Mouse (Mus musculus) adrenal gland, adult 2 months (tissue): Measurements from ENCODE around the gene Sumf1. TPM values are rescaled to one million over a fixed set of nuclear protein-coding genes. Genes with fewer than 3 reads are reported as not detected.

Experiments
- DNase-seq: peaks from one replicate; pipeline ENCODE4 v3.0.0; 2021
- polyA plus RNA-seq: library from polyadenylated mRNA; depleted of rRNA; stranded (reverse); fragments of >200 nt; gene quantifications from 2 replicates; pipeline ENCODE4 v1.2.3, GENCODE M21; 2012; rRNA removed
- total RNA-seq, 2 experiments: library from RNA; stranded (reverse); gene quantifications; 2 replicates each; pipeline ENCODE4 v1.2.3; 2021

Gene Sumf1
- total and polyA plus RNA-seq, 3 experiments, result 37.8 to 87.0 (median 44.8) TPM

DNA sequence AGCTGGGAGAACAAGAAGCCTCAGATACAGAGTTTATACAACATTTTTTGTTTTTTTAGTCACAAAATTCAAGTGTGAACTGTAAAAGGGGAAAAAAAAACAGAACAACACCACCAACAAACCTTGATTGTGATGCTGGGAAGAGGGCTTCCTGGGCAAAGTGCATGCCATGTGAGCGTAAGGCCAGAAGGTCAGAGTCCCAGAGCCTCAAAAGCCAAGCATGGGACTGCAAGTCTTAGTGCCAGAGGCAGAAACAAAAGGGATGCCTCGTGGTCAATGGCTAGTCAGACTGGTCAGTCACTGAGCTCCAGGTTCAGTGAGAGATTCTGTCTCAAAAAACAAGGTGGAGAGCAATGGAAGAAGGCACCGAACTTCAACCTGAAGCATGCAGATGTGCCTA is 92.7 kb downstream of the Sumf1 start:
- no peak for DNase-seq

DNA sequence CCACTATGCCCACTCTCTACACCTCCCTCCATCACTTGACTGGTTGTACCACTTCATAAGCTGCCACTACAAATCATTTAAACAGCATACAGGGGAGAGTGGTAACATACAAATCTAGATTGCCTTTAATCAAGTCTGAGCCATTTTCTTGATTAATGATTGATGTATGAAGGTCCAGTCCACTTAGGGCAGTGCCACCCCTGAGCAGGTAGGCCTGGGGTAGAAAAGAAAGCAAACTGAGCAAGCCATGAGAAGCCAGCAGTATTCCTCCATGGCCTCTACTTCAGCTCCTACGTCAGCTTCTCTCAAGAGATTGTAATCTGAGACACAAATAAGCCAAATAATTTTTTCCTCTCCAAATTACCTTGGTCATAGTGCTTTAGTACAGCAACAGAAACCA is 94.1 kb downstream of the Sumf1 start:
- no peak for DNase-seq

DNA sequence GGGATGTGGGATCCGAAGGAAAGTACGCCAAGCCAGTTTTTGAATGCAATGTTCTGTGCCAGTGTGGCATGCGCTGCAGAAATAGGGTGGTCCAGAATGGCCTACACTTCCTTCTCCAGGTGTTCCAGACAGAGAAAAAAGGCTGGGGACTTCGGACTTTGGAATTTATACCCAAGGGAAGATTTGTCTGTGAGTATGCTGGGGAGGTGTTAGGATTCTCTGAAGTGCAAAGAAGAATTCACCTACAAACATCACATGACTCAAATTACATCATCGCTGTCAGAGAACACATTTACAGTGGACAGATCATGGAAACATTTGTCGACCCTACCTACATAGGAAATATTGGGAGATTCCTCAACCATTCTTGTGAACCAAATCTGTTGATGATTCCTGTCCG is 109.5 kb downstream of the Sumf1 start:
- DNase-seq, result no peak

DNA sequence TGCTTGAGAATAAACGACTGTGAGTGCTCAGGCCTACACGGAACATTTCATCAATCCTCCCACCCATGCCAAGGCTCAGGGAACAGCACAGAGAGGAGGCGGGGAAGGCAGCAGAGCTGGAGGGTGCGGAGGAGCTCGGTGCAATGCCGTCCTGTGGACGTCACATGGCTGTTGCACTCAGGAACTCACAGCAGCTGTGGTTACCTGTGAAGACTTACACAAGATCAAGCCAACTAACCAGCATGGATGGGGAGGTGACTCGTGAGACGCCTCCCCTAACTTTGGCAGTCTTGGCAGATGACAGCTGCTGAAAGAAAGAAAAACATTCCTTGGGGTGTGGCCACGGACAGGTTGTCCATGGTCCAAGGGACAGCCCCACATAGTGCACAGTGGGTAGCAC is 110.8 kb downstream of the Sumf1 start:
- DNase-seq, result no peak

DNA sequence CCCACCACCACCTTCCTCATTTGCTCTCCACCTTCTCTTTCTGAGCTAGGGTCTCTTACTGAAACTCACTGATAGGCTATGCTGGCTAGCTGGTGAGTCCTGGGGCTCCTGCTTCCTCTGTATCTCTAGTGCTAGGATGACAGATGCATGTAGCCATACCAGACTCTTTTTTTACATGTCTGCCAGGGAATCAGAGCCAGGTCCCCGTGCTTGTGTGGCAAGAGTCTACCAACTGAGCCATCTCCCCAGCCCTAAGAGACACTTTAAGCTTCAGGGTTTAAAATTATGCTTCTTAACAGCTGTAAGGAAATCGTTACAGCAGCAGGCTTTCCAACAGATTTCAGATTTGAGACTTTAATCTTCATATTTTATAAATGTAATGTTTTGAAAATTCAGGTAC is 111.5 kb downstream of the Sumf1 start:
- DNase-seq, result no peak

DNA sequence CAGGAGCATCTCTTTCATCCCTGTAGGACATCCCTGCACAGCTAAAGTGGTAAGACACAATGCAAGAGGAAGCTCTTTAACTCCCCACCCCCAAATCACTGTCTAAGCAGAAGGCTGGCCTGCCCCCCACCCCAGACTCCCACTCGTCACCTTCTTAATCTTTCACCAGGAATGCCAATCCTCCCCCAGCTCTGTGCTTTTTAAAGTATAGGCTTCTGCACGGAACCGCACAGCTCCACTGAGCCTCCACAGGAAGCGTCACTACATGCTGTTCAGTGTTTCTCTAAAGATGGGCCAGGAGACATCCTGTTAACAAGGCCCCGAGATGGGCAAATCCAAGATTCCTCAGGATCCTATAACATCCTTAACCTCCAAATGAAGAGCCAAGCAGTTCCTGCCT is 112.3 kb downstream of the Sumf1 start:
- DNase-seq, result no peak

DNA sequence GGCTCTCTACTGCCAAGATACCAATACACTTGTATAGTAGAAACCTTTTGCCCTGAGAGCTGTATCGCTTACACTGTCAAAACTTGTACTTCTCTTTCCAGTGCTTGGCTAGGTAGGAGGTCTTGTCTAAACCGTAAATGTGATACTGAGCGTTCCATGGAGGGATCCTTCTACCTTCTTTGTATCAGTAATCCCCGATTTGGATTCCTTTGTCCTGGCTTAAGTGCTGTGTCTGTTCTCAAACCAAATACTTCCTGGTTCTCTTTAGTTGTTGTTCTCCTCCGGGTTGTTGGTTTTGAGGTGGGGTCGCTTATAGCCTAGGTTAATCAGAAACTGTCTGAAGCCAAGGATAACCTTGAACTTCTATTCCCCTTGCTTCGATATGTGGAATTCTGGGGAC is 114.4 kb downstream of the Sumf1 start:
- DNase-seq, result no peak

DNA sequence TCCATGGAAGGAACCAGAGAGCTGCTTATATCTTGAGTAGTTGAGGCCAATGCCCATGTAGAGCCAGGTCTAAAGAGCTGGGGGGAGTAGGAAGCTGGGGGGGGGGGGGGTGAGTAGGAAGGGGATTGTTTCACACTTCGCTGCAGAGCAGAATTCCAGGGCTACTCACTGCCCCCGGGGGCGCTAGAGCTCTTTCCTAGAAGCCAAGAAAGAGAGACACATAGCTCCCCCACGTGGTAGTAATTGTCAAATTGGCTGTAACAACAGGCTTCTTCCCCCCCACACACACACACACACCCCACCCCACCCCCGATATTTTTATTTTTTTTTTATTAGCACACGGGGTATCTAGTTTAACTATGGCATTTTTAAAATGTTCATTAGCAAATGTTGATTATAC is 119.8 kb downstream of the Sumf1 start:
- peak; percentile 75 for DNase-seq

DNA sequence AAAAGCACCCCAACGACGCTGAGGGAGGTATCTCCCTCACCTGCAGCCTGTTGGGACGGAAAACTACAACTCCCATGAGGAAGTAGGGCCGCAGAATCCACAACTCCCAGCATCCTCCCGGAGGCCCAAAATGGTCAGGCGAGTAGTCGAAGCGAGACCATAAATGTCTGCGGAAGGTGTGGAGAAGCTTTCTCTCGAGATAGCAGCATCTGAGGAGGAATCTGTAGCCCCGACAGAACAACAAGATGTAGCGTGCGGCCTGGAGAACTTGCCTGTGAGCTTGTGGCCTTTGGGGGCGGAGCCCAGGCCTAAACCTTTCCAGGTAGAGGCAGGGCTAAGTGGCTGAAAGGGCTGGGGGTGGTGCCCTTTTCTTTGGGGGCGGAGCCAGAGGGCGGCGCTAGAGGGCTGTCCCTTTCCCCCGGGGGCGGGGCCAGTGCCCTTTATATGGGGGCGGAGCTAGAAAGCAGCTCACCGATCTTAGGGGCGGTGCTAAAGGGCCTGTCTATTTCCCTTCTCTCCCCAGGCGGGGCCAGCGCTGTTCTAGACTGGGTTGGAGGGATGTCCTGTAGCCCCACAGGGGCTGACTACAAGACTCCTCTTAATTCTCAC is 120.4 kb downstream of the Sumf1 start, which contains the start of gene Setmar:
Gene Setmar (plus strand): TSS at position 128 of the 609 bp plus-strand sequence.
- peak; percentile 98 for DNase-seq

DNA sequence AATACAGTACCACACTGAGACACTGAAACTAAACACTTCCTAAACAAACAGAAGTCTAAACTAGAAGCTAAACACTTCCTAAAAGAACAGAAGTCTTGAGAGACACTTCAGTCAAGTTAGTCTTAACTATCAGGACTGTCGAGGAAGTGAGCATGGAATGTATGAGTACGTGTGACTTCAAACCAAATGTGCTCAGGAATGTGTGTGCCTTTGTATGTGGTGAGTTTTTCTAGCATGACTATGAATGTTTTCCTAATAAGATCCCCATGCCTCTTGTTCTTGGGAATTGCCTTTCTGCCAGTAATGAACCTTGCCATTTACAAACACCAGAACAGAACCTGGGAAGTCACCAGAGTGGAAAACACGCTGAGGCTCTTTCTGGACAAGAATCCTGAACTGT is 124.3 kb downstream of the Sumf1 start:
- no peak for DNase-seq

DNA sequence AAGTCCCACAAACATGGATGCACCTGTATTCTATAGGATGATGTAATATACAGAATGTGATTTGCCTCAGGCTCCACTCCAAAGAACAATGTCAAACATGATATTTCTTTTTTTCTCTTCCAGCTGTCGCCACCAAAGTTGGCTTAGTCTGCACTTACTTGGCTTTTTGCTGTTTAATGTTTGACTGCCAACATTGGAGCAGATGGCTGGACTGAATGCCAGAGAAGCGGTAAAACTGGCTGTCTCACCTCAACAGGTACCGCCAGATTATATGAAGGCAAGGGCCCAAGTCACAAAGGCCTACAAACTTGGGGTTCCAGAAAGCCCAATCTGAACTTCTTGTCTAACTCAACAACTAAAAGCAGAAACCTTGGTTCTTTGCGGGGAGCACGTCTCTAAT is 127.3 kb downstream of the Sumf1 start:
- no peak for DNase-seq

DNA sequence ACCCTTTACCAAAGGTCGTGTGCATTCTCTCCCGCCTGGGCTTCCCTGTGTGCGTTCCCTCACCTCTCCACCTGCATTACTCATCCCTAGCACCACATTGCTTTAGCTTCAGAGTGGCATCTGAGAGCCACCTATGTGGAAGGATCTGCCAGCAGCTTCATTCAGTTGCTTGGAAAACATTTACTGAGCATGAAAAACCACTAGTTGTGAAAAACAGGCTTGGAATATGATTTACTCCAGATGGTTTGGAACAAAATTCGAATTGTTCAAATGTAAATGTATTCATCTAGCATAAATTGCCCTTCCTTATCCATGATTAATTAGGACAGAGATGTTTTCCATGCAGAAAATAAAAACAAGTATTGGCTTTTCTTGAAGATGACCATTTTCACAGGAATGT is 128.0 kb downstream of the Sumf1 start:
- no peak for DNase-seq

Other genes with a start within 250 kb of the Sumf1 start
- gene Setmar, start 120.5 kb downstream of the Sumf1 start, total RNA-seq, result 1 to 10 TPM; 7.6 to 7.8 TPM
- gene Setmar, start 120.5 kb downstream of the Sumf1 start, polyA plus RNA-seq, result 0.68 and 0.77 TPM in 2 replicates
- gene Itpr1, start 27.5 kb upstream of the Sumf1 start, total RNA-seq, result 100 to 1,000 TPM; 120 to 176 TPM
- gene Itpr1, start 27.5 kb upstream of the Sumf1 start, polyA plus RNA-seq, result 13.2 and 23.0 TPM in 2 replicates